Mouse (Mus musculus) G1E (cell line): ENCODE measurements around the gene Nemf.

Experiments used
- CTCF ChIP-seq: IDR thresholded peaks from 2 replicates; pipeline ENCODE4 v1.5.1; 2012; ENCODE audit warnings: low read depth, low read length, inconsistent platforms, mixed read lengths
- TAL1 ChIP-seq: conservative IDR thresholded peaks from 2 replicates; pipeline ENCODE4 v1.6.1; 2012; ENCODE audit warnings: low read depth, low read length, inconsistent platforms, mixed read lengths

- TF ChIP-seq CTCF: no peak
- no peak for TF ChIP-seq TAL1
Measured at GRCm38 (mm10) chr12:69362388-69362787, 5.4 kb upstream of the Nemf start.
